Mouse (Mus musculus) gastrocnemius, adult 8-10 months (tissue): ENCODE data around the gene Zfp280b. TPM values are rescaled to one million over a fixed set of nuclear protein-coding genes. Genes with fewer than 3 reads are reported as not detected.
"Not testable (repeated sequence)": the region's sequence is repeated elsewhere in the genome, so short reads cannot be mapped to it uniquely, and the experiment has no call there.

Source experiments
- DNase-seq, 2 experiments: peaks; one replicate each; pipeline ENCODE4 v3.0.0; 2022; ENCODE audit warnings: low spot score in 2 of 2
- total RNA-seq, 4 experiments: library from RNA; stranded (reverse); gene quantifications; 2 replicates each; pipeline ENCODE4 v1.2.4; 2022

Zfp280b gene
- total RNA-seq, result 10 to 100 TPM in 1 of 4 experiments, 1 to 10 TPM in 3; 7.9 to 11.0 (median 9.2) TPM

DNA sequence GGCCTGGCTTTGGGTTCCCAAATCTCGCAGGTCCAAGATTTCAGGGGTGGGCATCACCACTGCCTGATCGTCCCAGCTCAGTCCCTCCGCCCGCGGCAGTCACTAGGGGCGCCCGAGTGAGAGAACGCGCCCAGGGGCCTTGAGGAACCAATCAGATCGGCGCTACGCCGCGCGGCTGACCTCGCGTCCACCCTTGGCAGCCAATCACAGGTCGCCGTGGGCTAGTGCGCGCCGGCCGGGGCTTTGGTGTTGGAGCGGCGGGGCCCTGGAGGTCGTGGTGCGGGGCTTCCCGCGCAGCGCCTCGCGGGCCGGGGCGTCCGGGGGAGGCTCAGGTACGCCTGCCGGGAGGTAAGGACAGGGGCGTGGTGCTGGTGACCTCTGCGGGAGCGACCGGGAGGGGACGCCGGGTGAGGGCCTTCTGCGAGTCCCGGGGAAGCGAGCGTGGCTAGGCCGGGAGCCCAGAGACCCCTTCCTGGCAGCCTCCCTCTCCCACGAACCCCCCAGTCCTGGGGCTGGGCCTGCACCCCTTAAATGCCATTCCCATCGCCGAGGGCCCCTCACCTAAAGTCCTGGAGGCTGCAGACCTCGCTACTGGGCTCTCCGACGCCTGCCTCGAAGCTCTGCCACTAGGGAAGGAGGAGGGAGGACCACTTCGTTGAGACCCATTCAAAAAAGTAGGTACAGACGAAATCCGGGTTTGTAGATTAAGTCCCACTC is at the start of gene Zfp280b:
Gene Zfp280b (plus strand): TSS at position 249 of the 717 bp plus-strand sequence.
- DNase-seq, result peak; percentile 87 to 91

DNA sequence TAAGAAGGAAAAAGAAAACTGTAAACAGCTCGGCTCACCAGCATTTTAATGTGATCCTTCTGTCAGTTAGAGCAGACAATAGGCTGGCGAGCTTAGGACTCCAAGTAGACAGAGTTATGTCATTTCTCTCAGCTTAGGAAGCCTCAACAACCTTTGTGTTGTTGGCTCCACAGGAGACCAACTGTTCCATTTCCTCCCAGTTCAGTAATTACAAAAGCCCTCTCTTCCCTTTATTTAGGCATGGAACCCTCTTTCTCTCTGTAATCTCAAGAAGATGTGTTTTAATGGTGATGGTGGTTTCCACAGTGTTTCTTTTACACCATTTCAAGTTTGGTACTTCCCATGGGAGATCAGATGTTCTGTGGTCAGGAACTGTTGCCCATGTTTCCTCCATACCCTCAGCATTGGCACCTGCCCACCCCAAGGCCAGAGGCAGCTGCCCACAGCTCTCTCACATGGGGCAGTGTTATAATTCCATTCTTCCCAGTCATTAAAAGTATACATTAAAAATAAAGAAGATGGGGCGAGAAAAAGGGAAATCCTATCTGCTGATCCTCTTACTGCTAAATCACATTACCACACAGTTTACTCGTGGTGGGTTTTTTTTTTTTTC is 41.9 kb upstream of the Zfp280b start:
- no peak for DNase-seq

DNA sequence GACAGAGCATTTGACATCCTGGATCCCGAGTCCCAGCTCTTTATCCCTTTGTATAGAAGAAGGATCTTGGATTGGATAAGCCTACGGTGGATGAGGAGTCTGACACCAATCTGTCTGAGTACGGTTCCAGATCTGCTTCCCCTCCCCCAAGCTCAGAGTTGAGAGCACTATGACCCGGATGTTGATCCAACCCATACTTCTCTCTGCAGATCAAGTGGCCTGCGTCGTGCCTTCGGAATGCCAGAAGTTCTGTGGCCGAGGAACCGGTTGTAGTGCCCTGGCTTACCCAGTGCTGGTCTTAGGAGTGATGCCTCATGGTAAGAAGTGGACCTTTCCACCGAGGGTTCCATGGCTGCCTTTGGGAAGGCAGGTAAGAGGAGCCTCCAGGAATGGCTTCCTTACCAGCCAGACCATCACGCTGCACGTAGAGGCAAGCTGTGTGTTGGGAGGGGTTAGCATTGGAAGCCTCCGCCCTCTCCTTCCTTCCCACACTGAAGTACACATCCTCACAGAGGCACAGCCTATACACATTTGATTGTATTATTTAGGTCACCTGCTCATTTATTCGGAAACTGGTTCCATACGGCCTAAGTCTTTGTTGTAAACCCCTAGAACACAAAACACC is 38.7 kb upstream of the Zfp280b start:
- DNase-seq, result no peak

DNA sequence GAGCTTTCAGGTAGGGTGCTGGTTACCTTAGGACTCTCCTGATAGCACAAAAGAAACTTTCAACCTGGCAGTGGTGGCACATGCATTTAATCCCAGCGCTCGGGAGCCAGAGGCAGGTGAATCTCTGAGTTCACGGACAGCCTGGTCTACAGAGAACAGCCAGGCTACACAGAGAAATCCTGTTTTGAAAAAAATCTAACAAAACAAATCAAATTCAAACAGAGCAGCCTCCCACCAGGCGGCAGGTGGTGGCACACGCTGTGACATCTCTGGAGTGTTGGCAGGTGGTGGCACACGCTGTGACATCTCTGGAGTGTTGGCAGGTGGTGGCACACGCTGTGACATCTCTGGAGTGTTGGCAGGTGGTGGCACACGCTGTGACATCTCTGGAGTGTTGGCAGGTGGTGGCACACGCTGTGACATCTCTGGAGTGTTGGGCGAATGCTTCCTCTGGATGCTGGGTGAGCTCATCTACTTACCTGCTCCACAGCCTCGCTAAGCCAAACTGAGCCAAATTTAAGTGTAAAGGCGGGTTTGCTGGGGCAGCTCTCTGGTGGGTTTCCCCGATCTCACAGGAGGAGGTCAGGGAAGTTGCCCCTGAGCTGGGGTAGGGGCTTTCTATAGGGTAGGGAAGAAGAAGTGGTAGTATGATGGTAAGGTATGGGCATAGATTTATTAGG is 37.8 kb upstream of the Zfp280b start:
- DNase-seq, result not testable (repeated sequence)

DNA sequence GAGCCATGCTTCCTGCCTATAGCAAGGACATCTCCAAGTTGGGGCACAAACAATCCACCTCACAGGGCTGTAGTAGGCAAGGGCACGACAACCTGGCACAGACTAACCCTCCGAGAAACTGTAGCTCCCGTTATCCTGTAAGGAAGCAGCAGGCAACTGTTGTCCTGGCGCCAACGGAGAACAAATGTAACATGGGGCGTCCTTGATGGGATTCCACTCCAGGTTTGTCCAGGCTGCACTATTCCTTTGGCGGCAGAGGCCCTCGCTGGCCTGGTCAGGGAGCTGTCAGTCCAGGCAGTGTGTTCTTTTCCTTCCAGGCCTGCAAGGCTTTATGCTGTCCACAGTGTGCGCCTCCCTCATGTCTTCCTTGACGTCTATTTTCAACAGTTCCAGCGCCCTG is 37.0 kb upstream of the Zfp280b start:
- DNase-seq, result no peak

DNA sequence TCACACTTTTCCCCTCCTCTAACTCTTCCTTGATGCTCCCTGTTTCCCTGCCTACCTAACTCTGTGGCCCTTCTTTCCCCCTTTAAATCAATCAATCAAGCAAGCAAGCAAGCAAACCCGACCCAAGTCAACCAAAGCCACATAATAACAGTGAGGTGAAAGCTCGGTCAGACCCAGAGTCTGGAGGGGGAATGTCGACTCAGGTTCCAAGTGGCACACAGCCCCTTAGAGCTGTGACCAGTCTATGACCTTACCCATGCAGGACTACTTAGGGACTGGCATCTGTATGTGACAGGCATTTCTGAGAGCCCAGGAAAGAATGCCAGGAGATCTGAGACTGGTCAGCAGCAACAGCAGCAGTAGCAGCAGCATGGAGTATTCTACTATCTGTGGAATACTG is 36.1 kb upstream of the Zfp280b start:
- DNase-seq, result no peak

DNA sequence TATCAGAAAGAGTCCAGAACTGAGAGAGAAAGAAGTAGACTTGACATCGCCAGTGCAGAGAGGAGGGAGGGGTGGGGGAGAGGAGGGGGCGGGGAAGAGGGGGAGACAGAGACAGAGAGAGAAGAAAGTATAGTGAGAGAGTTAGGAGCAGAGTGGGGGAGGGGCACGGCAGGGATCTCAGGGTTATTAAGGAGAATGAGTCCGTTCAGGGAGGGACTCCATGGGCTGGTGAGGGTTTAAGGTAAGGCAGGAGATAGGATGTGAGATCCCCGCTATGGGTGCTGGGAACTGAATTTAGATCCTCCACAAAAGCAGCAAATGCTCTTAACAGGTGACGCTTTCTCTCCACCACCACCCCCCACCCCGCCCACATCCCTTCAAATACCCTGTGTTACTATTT is 31.3 kb upstream of the Zfp280b start:
- DNase-seq, result no peak

DNA sequence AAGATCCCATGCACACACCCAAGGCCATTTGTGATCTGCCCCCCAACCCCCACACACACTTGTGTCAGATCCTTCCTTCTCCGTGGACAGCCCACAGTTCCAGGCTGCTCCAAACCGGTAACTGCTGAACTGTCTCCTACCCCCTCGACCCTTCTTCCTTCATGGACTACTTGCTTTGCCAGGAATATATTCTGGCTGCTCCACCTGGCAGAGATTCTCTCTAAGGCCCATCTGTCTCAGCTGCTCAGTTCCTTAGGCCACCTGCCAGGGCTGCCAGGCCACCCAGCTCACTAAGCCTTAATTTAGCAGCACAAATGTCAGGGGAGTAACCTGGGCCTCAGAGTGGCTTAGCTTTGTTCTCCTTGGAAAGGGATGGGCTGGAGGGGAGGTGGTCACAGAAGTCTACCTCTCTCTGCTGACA is 30.3 kb upstream of the Zfp280b start:
- DNase-seq, result peak; percentile 35 to 71

DNA sequence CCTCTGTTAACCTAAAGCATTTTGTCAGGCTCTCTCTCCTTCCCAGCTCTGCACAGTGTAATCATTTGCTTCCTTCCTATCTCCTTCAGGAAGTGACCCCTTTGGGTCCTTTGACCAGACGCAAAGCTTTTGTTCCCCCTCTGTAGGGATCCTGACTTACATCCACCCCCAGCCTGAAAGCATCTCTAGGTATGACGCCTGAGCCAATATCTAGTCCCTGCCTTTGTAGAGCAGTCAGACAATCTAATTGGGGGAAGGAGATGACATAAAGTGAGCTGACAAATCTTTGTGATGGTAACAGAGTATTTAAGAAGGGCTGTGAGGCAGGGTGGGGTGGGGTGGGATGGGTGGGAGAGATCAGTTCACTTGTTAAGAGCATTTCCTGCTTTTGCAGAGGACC is 29.8 kb upstream of the Zfp280b start:
- DNase-seq, result no peak

DNA sequence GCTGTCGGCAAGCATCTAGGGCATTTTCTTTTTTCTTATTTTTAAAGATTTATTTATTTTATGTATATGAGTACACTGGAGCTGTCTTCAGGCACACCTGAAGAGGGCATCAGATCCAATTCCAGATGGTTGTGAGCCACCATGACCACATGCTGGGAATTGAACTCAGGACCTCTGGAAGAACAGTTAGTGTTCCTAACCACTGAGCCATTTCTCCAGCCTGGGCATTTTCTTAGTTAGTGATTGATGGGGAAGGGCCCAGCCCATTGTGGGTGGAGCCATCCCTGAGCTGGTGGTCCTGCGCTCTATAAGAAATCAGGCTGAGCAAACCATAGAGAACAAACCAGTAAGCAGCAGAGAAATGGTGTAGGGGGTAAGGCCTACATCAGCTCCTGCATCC is 29.2 kb upstream of the Zfp280b start:
- DNase-seq, result no peak

DNA sequence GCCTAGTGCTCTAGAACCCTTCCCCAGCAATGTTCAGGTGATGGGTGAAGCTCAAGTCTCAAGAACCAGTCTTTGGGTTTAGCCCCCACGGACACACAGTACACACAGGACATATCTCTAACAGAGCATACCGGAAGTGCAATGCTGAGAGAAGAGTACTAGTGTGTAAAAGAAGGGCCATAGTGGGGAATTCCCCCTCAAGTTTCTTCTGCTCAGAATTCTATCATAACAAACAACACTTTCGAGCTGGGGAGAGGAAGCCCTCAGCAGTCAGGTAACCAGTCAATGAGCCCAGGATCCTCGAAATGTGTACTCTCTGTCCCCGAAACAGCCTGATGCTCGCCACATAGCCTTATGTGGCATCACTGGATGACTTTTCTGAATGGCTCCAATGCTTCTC is 26.1 kb upstream of the Zfp280b start:
- no peak for DNase-seq

DNA sequence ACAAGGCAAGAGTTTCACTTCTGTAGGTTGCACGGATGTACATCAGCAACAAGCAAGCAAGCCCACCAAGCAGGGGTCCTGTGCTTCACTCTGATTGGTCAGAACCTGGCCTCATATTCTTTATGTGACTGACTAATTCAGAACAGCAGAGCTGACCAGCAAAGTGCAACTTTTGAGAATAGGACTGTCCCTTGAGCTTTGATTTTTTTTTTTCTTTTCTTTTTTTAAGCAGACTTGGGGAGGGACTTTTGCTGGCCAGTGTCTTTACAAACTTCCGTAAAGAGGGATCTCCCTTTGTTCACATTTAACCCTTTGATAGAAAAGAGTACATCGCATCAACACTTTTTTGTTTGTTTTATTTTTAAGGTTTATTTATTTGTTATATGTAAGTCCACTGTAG is 22.6 kb upstream of the Zfp280b start:
- DNase-seq, result no peak

DNA sequence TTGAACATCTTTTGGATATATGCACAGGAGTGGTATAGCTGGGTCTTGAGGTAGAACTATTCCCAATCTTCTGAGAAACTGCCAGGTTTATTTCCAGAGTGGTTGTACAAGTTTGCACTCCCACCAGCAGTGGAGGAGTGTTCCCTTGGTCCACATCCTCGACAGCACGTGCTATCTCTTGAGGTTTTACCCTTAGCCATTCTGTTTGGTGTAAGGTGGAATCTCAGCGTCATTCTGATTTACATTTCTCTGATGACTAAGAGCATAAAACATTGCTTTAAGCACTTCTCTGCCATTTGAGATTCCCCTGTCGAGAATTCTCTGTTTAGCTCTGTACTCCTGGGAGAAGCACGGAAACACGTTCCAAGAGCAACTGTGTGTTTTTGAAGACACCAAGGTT is 19.5 kb upstream of the Zfp280b start:
- no peak for DNase-seq

DNA sequence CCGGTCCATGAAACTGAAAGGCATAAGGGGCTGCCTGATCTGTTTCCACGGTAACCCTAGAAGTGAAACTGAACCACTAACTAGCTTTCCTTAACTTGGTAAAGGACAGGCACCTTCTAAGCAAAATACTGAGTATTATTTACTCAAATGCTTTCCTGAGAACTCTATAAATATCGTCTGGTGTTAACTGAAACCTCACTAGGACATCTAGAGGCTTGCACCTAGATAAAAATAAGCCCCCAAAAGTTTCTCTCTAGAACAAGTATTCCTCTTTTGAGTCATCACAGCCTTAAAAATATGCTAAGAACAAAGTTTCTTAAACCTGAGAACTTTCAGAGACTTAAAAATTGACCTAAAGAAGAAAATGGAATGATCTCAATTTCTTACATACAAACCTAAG is 15.6 kb upstream of the Zfp280b start:
- no peak for DNase-seq

DNA sequence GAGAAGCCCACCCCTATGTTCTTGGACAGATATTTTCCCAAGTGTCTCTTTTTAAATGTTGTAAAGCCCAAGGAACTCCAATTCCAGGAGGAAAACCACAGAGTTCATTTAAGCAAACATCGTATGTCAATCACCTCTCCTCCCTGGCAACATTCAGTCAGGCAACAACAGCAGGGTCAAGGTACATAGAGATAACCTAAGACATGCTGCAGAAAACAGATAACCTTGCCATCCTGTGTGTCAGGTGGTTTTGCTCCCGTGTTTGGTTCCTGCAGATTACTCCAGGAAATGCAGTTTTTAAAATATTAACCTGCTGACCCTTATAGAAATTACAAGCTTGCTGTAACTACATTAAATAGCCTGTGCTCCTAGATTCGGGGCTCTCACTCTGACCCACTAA is 10.7 kb upstream of the Zfp280b start:
- no peak for DNase-seq

DNA sequence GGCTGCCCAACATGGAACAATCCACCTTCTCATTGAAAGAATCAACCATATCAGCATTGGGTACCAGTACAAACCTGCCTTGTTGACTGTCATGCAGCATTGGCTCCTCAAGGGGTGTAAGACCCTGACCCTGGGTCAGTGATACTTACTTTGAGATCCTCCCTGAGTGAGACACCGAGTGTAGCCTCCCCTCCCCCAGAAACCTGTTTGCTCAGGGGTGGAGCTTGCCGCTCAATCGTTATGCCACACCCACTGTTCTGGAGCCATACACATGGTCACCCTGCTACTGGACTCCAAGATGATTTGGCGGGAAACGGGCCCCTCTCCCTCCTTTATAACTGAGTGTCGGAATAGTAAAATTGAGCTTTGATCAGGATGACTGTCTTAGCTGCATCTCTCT is 8.5 kb upstream of the Zfp280b start:
- DNase-seq, result no peak

DNA sequence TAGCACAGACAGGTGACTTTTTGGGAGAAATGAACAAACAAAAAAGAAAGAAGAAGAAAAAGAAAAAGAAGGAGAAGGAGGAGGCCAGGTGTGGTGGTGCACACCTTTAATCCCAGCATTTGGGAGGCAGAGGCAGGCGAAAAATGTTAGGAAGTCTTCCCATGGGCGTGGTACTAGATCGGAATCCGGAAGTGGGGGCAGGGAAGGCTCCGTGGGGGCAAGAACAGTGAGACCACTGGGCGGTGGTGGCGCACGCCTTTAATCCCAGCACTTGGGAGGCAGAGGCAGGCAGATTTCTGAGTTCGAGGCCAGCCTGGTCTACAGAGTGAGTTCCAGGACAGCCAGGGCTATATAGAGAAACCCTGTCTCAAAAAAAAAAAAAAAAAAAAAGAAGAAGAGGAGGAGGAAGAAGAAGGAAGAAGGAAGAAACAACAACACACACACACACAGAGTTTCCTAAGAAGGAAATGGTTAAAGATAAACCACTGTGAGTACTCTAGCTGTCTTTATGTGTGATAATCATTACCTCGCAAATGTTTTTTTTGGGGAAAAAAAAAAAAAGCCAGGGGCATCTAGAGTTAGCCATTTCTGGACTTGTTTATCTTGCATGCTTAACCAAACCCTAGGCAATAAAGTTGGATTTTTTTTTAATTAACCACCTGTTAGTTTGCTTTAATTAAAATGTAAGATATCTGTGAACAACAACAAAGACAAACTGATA is 6.8 kb upstream of the Zfp280b start:
- no peak for DNase-seq

DNA sequence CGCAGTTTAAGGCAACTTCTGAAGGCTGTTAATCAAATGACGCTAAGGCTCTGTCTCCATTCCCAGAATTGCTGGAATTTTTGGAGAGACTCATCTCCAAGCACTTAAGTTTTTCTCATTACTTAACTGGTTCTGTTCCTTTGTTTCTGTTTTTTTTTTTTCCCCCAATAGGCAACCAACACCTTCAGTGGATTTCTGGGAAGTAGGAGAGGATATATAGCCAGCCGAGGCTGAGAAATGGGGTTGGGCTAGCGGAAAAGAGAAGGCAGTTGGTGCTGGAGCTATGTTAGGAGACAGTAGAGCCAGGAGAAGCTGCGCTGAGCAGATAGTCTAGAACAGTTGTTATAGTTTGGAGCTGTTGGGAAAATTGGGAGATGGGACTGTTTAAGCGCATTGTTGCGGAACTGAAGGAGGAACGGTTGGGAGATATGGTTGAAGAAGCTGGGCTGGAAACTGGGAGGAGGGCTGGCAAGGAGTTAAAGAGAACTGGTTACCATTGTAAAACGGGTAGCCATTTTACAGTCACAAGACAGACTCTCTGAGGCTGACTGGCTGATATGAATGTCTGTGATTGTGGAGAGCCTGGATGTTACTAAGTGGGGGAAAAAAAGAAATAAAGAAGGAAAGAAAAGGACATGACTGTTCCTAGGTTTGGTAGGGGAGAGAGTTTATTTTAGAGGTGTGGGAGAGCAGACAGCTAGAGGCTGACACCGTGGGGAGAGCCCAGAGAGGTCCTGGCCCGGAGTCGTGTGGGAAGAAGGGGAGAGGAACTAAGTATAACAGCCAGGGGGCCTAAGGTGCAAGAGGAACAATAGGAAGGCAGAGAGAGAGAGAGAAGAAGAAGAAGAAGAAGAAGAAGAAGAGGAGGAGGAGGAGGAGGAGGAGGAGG is 5.1 kb upstream of the Zfp280b start:
- no peak for DNase-seq

DNA sequence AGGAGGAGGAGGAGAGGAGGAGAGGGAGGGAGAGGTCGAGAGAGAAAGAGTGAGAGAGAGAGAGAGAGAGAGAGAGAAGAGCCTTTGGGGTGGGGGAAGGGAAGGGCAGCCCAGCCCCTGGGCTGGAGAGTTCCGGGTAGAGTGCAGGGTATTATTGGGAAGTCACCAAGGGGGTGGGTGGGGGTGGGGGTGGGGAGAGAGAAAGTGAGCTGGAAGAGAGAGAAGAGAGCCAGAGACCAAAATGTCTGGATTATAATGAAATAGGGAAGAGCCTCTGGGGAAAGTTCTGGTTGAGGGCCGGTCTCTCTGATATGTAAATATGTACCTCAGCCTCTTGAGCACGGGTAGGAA is 4.5 kb upstream of the Zfp280b start:
- DNase-seq, result no peak

DNA sequence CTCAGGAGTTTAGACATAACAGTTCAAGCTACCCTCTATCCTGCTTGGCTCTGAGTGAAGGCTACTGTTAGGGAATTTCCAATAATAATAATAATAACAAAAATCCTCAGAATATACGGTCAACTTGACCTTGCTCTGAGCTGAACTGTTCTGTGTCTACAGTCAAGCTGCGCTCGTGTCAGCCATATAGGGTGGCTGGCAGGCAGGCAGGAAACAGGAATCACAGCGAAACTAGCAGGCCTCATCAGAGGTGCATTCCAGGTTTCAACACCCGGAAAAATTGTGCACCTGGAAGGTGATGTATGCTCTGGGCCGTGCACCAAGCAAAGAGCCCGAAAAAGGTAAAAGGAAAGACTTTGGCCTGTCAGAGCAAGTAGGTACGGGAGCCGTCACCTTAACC is 4.1 kb upstream of the Zfp280b start:
- no peak for DNase-seq

DNA sequence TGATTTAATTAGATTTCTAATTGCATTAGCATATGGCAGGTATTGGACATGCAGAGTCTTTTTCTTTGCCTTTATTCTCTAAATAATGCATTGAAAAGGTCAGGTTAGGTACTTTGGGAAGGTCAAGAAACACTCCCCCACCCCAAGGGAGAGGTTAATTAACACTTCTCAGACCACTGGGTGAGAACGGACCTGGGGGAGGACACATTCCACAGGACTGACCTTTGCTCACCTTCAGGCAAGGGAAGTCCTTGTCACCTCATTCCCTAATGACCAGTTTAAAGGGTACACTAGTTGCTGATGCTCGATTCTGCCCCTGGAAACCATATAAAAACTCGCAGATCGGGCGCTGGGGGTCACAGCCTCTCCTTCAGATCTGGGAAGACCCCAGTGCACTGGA is 3.2 kb upstream of the Zfp280b start:
- no peak for DNase-seq
